Mouse (Mus musculus) heart, adult 8-10 months (tissue): ENCODE data around the gene Grin2b. TPM values are rescaled to one million over a fixed set of nuclear protein-coding genes. Genes with fewer than 3 reads are reported as not detected.

Experiments used
- DNase-seq: peaks from one replicate; pipeline ENCODE4 v3.0.0; 2022; ENCODE audit warnings: low spot score
- total RNA-seq, 4 experiments: library from RNA; stranded (reverse); gene quantifications; 2 replicates each; pipeline ENCODE4 v1.2.4; 2022

Gene Grin2b
- total RNA-seq, 4 experiments from 2014 or later: under 0.01 to 0.03 (median 0.03) TPM; not detected in 1

GRCm38 (mm10) chr6:136100241-136100640 is 73.1 kb downstream of the Grin2b start:
- no peak for DNase-seq

DNA sequence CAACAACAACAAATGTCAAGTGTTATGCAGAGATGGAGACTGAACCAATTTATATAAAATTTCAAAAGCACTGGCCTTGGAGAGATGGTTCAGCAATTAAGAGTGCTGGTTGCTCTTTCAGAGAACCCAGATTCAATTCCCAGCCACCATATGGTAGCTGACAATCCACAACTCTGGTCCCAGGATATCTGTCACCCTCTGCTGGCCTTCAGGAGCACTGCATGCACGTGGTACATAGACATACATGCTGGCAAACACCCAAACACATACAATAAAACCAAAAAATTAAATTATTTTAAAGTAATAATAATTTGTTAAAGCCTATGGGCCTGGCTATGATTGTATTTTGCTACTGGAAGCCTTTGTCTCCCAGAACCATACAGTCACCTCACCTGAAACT is 77.0 kb downstream of the Grin2b start:
- no peak for DNase-seq

DNA sequence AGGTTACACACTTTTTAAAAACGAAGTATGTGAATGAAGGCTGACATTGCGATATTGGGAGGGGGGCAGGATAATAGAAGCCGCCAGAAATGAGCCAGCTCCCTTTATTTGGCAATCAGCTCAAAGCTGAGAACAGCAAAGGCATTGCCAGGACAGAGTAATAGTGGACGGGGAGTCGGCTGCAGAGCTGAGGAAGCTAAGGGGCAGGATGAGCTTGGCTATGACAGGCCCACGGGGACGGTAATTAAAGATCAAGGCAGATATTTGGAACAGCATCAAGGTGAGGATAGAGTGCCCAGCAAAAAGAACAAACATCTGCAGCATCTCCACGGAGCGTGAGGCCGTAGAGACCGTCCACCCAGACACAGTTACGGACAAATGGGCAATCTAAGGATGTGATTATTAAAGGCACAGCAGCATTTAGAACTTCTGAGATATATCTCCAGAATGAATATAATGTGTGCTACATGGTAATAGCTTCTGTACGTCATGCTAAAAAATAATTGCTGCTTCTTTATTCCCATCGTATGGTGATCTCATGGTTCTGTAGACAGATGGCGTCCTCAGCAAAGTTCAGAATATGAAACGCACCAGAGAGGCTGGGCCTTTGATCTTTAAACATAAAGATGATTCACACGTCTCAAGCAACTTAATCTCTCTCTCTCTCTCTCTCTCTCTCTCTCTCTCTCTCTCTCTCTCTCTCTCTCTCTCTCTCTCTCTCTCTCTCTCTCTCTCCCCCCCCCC is 93.1 kb downstream of the Grin2b start:
- DNase-seq: no peak

DNA sequence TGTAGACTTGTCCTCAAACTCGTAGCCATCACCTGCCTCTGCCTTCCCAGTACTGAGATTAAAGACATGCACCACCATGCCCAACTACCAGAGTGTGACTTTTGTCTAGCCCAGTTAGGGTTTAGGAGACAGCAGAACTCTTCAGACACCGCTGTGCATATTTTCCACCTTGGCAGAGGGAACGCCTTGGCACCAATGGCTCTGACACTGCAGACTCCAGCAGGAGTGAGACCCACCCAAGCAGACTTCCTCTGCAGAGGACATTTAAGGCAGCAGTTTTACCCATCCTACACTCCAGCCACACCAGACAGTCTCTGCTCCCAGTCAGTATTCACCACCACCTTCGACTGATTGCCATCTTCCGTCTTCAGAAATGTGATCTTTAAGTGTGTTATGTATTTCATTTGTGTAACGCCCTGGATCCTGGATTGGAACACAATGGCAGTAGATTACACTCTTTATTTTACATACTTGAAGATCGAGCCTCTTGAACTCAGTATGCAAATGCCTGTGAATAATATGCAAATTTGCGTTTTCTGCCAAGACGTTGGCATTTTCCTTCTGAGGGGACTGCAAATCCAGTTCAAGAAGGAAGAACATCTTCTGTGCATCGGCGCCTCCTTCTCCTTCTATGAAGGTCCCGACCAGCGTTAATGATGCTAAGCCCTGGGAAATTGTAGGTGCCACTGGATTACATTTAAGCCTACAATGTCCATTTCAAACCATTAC is 100.8 kb downstream of the Grin2b start:
- DNase-seq: no peak

DNA sequence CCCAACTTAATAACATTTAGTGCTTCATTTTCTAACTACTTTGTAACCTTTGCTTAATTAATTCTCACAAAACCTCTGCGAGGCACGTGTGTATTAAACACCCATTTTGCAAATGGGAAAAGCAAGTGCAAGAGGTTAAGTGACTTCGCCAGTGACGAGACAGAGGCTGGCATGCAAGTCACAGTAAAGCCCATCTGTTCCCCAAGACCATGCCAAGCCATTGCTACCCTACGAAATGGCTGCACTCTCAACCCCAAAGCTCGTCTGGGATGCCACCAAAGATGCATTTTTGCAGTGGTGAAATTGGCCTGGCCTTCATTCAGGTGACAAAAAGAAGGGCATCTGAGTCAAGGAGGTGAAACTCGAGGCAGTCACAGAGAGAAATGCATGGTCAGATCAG is 103.2 kb downstream of the Grin2b start:
- DNase-seq: no peak

GRCm38 (mm10) chr6:136053346-136053745 is 120.0 kb downstream of the Grin2b start:
- DNase-seq: no peak

DNA sequence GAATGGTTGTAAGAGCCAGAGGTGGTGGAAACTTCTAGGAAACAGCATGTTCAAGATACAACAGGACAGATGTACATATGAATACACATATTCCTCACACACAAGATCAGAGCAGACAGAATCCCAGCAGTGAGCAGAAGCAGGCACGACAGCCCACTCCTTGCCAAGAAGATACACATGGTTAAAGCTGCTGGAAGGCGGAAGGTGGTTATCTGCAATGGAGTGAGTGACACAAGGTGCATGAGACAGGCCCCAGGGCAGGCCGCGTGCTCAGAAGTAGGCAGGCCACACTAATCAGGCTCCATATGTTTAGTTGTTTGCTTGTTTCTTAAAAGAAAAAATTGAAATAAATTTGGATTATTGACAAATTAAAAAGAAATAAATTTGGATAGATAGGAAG is 123.0 kb downstream of the Grin2b start:
- DNase-seq: no peak

DNA sequence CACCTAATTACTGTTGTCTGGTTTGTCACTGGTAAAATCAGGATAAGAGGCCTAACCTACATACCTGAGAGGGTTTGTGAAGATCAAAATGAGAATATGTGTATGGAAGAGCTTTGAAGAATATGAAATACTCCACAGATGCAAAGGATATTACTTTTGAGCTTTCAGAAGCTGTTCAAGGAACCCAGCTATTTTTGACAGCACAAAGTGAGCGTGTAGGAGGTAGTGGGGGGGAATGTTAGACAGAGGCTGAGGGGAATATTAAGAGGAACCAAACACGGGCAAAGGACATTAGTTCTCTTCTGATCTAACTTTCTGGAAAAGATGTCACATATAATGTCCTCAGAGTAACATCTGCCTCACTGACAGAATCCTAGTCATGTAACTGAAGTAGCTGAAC is 125.2 kb downstream of the Grin2b start:
- DNase-seq: no peak

DNA sequence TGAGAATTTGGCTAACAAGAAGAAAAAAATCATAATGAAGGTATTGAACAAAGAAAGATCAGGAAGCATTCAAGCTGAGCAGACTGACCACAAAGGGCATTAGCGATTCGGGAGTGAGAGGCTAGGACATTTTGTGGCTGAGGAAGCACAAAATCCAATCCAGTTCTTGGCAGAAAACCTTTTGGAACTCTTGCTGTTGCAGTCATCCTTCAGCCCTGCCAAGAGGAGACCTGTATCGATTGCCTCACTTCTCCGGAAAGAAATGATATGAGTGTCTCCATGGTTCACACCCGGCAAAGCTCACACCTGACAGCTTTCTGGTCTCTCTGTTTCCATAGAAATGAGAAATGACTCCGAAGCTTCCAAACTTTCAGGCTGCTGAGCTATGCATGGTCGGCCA is 127.2 kb downstream of the Grin2b start:
- no peak for DNase-seq

- DNase-seq: no peak
These were observed 128.8 kb downstream of the Grin2b start for GRCm38 (mm10) chr6:136044461-136044860.

DNA sequence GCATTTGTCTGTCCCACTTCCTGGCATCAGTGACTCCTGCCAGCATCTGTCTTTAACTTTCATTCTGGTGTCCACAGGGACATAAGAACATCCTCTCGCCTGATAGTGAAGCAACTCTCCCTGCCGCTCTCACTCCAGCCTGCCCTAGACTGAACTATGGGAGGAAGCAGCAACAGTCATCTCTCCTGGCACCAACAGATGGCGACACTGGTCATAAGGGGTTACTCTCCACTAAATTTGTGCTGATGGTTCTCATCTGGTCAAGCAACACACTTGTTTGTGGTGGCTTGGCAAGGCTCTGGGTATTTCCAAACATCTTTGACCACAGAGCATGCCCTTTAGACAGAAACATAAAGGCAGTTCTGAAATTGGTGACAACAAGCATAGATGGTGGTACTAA is 130.9 kb downstream of the Grin2b start:
- DNase-seq: no peak

GRCm38 (mm10) chr6:136041821-136042220 is 131.5 kb downstream of the Grin2b start:
- DNase-seq: no peak

DNA sequence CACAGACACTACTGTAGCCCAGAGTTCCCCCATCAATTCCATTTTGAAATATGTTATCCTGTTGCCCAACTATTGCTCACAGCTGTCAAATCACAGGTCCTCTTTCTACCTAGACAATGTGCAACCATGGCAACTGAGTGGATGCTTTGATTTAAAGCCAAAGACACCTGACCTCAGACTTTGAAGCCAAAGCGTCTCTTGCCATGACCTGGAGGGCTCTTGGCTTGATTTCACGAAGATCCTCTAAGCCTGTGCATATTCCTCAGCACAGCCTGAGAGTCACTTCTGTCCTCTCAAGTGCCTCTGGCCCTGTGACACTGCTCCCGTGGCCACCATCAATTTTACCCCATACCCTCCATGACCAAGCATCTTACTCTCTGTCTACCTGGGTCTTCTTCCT is 132.4 kb downstream of the Grin2b start:
- no peak for DNase-seq

DNA sequence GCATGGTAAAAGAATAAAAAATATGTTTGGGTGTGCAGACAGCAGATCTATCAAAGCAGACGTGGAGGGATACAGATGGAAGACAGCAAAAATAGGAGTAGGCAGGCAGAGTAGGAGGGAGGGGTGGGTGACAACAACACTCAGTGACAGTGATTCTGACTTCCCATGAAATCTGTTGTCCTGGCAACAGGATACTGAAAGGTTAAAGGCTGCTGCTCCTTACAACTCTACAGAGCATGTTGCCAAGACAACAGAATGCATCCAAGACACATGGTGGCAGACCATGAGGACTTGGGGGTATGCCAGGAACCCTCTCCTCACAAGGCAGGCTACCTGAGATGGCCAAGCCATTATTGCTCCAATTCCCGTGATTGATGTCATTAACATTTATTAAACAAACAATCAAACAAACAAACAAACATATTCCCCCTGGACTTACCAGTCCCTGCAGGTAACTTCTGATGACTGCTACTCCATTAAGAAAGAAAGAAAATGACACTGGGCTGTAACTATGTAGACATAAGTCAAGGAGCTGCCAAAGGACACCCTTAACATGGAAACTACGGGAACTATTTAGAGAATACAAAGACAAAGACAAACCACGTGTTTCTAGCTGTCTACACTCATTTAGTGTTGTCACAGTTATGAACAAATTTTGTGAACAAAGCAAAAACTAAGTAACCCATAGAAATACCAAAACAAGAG is 143.9 kb downstream of the Grin2b start:
- no peak for DNase-seq

DNA sequence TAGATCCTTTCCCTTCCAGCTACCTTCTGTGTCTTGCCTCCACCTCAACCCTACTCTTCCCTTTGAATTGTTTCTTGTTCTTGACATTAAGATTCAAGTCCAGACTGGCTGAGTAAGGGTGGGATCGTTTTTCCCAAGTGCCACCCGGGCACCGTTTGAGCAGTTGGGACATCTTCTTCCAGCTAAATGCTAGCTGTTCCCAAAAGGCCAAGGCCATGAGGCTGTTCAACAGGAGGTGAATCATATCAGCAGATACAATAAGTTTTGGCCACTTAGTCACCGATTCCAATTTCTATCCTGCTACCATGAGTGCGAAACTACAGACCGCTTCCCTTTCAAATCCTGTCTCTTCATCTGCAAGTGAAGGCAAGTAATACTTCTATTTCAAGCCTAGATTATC is 146.4 kb downstream of the Grin2b start:
- DNase-seq: no peak

- DNase-seq: no peak
These were observed 147.5 kb downstream of the Grin2b start for GRCm38 (mm10) chr6:136025801-136026200.

- DNase-seq: no peak
These were observed 152.9 kb downstream of the Grin2b start for GRCm38 (mm10) chr6:136020460-136020859.

GRCm38 (mm10) chr6:136018962-136019361 is 154.3 kb downstream of the Grin2b start:
- DNase-seq: no peak

DNA sequence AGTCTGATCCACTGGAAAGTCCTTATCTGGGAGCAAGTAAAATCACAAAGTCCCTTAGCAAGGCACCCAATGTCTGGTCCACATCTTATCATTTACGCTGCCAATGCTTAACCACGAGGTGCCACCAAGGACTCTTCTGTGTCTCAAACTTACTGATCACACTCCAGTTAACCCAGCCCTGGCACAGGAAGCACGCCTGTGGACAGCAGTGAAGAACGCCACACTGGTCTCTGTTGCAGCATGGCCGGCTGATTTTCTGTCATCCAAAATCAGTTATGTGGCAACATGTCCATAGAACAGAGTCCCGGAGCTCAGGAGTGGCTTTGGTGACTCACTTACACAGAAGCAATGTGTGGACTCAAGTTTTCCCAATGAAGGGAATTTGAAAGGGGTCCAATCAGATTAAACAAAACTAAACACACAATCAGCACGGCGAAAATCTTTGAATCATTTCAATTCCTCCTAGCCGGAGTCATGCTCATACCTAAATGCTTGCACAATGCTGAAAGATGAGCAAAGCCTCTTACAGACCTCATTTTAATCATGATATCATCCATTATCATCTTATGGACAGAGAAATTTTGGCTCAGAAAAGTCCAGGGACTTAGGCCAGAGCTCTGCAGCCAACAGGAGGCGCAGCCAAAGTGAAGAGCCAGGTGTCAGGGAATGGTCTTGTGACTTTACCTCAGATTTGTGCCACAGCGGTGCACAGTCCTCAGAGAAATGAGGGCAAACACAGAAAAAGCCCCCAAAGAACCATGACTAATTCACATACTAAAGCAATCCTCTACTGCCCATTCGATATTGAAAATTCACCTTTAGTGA is 159.5 kb downstream of the Grin2b start:
- DNase-seq: no peak

DNA sequence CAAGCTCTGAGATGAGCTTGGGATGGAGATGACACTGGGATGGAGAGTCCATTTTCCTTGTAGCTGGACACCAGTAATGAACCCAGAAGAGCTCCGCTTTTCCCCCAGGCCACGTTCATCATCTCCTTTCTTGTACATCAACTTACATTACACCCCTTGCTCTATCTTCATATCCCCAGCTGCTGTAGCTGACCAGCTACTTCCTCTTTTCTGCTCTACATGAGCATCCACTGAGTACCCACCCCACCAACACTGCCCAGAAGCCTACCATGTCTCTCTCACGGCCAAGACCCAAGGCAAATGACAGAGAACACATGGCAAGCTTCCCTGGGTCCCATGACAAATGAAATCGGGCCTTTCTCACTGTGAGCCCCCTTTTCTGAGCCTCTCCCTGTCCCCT is 161.8 kb downstream of the Grin2b start:
- no peak for DNase-seq

DNA sequence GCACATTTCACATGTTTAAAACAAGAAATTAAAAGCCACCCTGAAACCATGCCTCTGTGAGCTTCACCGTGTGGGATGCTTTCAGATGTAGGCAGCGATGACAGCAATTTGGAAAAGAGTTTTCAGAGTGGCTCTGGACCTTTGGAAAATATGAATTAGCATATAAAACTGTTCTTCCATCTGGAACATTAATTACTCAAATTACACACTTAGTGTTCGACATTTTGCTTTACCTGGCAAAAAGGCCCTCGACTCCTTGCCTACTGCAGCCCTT is 162.3 kb downstream of the Grin2b start:
- DNase-seq: no peak
